Mouse (Mus musculus): ENCODE data around the gene Noa1. TPM values are rescaled to one million over a fixed set of nuclear protein-coding genes. Genes with fewer than 3 reads are reported as not detected.
A peak's percentile ranks its signal among the peaks of the same experiment; 100 is the strongest.

Gene Noa1
- polyA plus RNA-seq, 1 experiment from 2014 or later = 29.1 TPM

DNA sequence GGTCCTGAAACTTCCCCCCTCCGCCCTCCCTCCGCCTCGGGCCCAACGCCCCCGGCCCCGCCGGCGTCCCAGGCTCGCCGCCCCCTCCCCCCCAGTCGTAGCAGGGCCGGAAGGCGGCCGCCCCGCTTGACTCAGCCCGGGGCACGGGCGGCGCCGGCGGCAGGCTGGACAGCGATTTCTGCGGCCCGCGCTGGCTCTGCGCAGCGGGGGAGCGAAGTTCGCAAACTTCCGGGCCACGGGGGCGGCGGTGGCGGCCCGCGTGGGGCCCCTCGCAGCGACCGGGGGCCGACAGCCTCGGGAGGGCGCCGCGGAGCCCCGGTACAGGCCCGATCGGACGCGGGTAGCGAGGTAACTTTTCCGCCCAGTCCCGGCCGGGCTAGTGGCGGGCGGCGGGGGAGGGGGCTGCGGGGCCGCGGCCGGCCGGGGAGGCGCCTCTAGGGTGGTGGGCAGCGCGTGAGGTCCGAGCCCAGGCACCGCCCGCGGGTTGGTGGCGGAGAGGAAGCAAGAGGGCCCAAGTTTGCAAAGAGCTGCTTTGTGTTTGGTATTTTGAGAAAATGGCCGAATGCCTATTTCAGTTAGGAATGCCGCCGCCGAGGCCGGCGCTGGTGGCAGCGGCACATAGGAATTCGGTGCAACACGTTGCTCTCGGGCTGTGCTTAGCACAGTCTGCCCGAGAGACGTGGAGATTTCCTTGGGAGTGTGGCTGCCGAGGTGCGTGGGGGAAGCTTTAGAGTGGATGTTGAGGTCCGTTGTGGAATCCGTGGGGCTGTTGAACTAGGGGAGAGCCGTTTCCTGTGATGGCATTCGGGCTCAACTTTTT lies 43.6 kb downstream of the Noa1 start:
- Histone ChIP-seq H3K4me3 (peak overlapping the region; percentile 95), H3K9me3 (no peaks in the 10 kb centered on the region)
- WGBS = under 1% methylated on average over 79 of the region's 87 CpGs

DNA sequence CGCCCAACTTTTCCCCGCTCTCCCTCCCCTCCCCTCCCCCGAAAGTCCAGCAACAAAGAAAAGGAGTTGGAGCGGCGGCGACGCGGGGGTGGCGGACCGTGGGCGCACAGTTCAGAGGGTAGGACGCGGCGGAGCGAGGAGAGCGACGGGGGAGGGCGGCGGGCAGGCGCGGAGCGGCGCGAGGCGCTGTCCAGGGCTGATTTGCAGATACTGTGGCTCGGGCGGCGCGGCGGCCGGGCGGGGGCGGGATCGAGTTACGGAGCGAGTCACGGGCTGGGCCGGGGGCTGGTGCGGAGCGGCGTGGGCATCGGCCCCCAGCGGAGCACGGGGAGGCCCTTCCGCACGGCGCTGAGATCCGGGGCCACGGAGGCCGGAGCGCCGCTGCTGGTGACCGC lies 44.2 kb downstream of the Noa1 start:
- Histone ChIP-seq H3K36me3 (peaks cover 28% of the 10 kb centered on the region), H3K4me1 (peaks cover 21% of the 10 kb centered on the region), H3K9ac (peak overlapping the region; percentile 96), H3K27me3 (no peaks in the 10 kb centered on the region), H3K9me3 (no peaks in the 10 kb centered on the region), H3K4me3 (peak overlapping the region; percentile 95), H3K4me2 (peak overlapping the region; percentile 63), H3K27ac (peak overlapping the region; percentile 98)
- WGBS = 1% methylated on average over 26 of the region's 53 CpGs
- peak; percentile 89 for ATAC-seq (ENCODE audit: insufficient number of reproducible peaks, insufficient read depth, low FRiP score, low TSS enrichment, low read depth)

More for the DNA sequence above, 43.6 kb downstream of the Noa1 start:
- H3K27ac ChIP-seq = peak overlapping the region; percentile 98
- no peaks in the 10 kb centered on the region for H3K27me3 ChIP-seq
- H3K36me3 ChIP-seq = peaks cover 34% of the 10 kb centered on the region
- peak overlapping the region; percentile 63 for H3K4me2 ChIP-seq
- peaks cover 21% of the 10 kb centered on the region for H3K4me1 ChIP-seq
- H3K9ac ChIP-seq = peak overlapping the region; percentile 96
- peak; percentile 54 for ATAC-seq (ENCODE audit: insufficient number of reproducible peaks, insufficient read depth, low FRiP score, low TSS enrichment, low read depth)

DNA sequence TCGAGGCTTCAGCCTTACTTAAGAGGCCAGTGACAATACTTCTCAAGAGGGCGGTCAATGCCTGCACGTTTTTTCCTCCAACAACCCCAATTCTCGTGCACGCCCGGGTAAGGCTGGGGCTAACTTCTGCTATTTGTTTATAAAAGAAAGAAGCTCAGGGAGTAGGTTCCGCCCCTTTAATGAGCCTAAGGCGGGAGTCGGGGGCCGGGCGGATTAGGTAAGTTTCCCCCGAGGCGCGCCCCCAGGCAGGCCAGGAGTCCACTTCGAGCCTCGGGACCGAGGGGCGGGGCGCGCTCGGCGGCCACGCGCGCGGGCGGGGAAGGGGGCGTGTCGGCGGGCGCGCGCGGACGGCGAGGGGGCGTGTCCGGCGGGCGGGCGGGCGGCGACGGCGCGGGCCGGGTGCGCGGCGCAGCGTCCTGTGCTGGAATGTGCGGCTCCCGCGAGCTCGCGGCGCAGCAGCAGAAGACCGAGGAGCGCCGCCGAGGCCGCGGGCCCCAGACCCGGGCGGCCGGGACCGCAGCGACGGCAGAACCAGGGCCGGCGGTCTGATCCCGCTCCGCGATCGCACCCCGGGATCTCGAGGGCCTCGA lies 44.7 kb downstream of the Noa1 start, which contains the start of gene Rest:
Gene Rest (plus strand): TSS at position 411 of the 590 bp plus-strand sequence.
- no peaks in the 10 kb centered on the region for H3K9me3 ChIP-seq
- H3K9ac ChIP-seq = peak within 1 kb of the TSS; percentile 96
- peaks cover 19% of the 10 kb centered on the region for H3K4me1 ChIP-seq
- H3K4me3 ChIP-seq = peak within 1 kb of the TSS; percentile 95
- H3K36me3 ChIP-seq = peaks cover 23% of the 10 kb centered on the region
- no peaks in the 10 kb centered on the region for H3K27me3 ChIP-seq
- ATAC-seq (ENCODE audit: insufficient number of reproducible peaks, insufficient read depth, low FRiP score, low TSS enrichment, low read depth) = peak; percentile 86
- peak within 1 kb of the TSS; percentile 98 for H3K27ac ChIP-seq
- WGBS = under 1% methylated on average over 52 of the region's 78 CpGs
- H3K4me2 ChIP-seq = peak within 1 kb of the TSS; percentile 63

DNA sequence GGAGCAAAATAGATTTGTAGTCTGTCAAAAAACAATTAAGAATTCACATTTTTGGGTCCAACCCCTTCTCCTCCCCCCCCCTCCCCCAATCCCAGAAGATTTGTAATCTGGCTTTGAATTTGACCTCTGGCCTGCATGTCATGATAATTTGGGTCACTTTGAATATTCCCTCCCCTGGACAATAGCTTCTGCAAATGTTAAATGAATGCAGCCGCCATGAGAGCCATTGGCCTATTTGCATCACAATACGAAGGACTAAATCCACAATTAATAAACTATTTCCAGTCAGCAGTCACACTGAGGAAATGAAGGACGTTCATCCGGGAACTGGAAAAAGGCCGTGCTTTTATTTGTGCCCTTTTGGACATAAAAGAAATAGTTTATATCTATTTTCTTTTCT lies 47.8 kb downstream of the Noa1 start:
- no peak overlapping the region for H3K27ac ChIP-seq
- H3K9me3 ChIP-seq = no peaks in the 10 kb centered on the region
- H3K9ac ChIP-seq = no peak overlapping the region
- H3K4me2 ChIP-seq = no peak overlapping the region
- H3K4me1 ChIP-seq = no peaks in the 10 kb centered on the region; the same call in 1 of the 2 replicates
- no peaks in the 10 kb centered on the region for H3K27me3 ChIP-seq
- 80% methylated on average over 5 of the region's 5 CpGs for WGBS
- no peak for ATAC-seq (ENCODE audit: insufficient number of reproducible peaks, insufficient read depth, low FRiP score, low TSS enrichment, low read depth)
- H3K4me3 ChIP-seq = no peak overlapping the region
- H3K36me3 ChIP-seq = no peaks in the 10 kb centered on the region

- H3K36me3 ChIP-seq = no peaks in the 10 kb centered on the region
- no peak overlapping the region for H3K27ac ChIP-seq
- H3K9ac ChIP-seq = no peak overlapping the region
- H3K9me3 ChIP-seq = no peaks in the 10 kb centered on the region
- no peaks in the 10 kb centered on the region; the same call in 1 of the 2 replicates for H3K4me1 ChIP-seq
- H3K4me2 ChIP-seq = no peak overlapping the region
- no peaks in the 10 kb centered on the region for H3K27me3 ChIP-seq
- 83% methylated on average over 4 of the region's 4 CpGs for WGBS
- ATAC-seq (ENCODE audit: insufficient number of reproducible peaks, insufficient read depth, low FRiP score, low TSS enrichment, low read depth) = no peak
- no peak overlapping the region for H3K4me3 ChIP-seq
These were observed 48.7 kb downstream of the Noa1 start for GRCm38 (mm10) chr5:77261137-77261536.

GRCm38 (mm10) chr5:77260141-77260540 lies 49.7 kb downstream of the Noa1 start:
- WGBS = 42% methylated on average over 6 of the region's 6 CpGs
- H3K27ac ChIP-seq = no peak overlapping the region
- H3K36me3 ChIP-seq = no peaks in the 10 kb centered on the region
- H3K4me2 ChIP-seq = no peak overlapping the region
- no peak for ATAC-seq (ENCODE audit: insufficient number of reproducible peaks, insufficient read depth, low FRiP score, low TSS enrichment, low read depth)
- no peaks in the 10 kb centered on the region for H3K9me3 ChIP-seq
- H3K9ac ChIP-seq = no peak overlapping the region
- no peaks in the 10 kb centered on the region; the same call in 1 of the 2 replicates for H3K4me1 ChIP-seq
- no peak overlapping the region for H3K4me3 ChIP-seq
- no peaks in the 10 kb centered on the region for H3K27me3 ChIP-seq

GRCm38 (mm10) chr5:77259315-77259714 lies 50.6 kb downstream of the Noa1 start:
- Histone ChIP-seq H3K27me3 (no peaks in the 10 kb centered on the region), H3K4me1 (no peaks in the 10 kb centered on the region), H3K9ac (no peak overlapping the region), H3K36me3 (no peaks in the 10 kb centered on the region), H3K4me3 (no peak overlapping the region), H3K4me2 (no peak overlapping the region), H3K9me3 (no peaks in the 10 kb centered on the region), H3K27ac (no peak overlapping the region)
- ATAC-seq (ENCODE audit: insufficient number of reproducible peaks, insufficient read depth, low FRiP score, low TSS enrichment, low read depth) = no peak

DNA sequence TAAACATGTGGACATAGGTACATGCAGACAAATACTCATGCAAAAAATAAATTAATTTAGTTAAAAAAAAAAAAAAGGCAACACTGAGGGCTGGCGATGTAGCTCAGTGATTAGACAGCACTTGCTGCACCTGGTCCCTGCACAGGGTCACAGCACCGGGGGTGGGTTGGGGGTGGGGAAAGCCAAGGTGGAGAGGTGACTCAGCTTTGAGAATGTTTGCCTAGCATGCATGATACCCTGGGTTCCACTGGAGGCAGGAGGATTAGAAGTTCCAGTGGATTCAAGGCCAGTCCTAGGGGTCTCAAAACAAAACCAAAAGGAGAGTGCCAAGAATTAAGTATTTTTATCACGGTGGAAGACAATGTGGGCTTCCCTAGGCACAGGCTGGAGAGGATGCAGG lies 52.3 kb downstream of the Noa1 start:
- Histone ChIP-seq H3K9me3 (no peaks in the 10 kb centered on the region), H3K9ac (no peak overlapping the region), H3K36me3 (no peaks in the 10 kb centered on the region), H3K4me3 (no peak overlapping the region), H3K4me2 (no peak overlapping the region), H3K27ac (no peak overlapping the region), H3K4me1 (no peaks in the 10 kb centered on the region), H3K27me3 (no peaks in the 10 kb centered on the region)
- ATAC-seq (ENCODE audit: insufficient number of reproducible peaks, insufficient read depth, low FRiP score, low TSS enrichment, low read depth) = no peak
- WGBS = 74% methylated on average over 3 of the region's 3 CpGs

DNA sequence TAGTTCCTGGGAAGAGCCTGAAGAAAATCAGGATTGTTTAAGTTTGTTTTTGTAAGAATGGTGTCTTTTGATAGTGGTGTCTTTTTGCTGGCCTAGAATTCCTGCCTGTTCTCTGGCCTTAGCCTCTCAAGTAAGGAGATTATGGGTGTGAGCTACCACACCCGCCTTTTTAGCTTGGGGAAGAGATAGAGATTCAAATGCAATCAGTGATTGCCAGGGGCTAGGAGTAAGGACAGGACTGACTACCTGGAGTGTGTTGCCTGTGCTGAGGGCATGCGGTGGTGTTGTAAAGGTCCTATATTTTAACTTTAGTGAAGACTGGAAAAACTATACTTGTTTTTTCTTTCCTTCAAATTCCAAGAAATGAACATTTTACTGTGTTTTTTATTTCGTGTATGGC lies 55.5 kb downstream of the Noa1 start:
- Histone ChIP-seq H3K9ac (no peak overlapping the region), H3K4me3 (no peak overlapping the region), H3K27ac (no peak overlapping the region), H3K9me3 (no peaks in the 10 kb centered on the region), H3K4me2 (no peak overlapping the region), H3K27me3 (no peaks in the 10 kb centered on the region), H3K4me1 (no peaks in the 10 kb centered on the region), H3K36me3 (no peaks in the 10 kb centered on the region)
- no peak for ATAC-seq (ENCODE audit: insufficient number of reproducible peaks, insufficient read depth, low FRiP score, low TSS enrichment, low read depth)
- 60% methylated on average over 3 of the region's 3 CpGs for WGBS

DNA sequence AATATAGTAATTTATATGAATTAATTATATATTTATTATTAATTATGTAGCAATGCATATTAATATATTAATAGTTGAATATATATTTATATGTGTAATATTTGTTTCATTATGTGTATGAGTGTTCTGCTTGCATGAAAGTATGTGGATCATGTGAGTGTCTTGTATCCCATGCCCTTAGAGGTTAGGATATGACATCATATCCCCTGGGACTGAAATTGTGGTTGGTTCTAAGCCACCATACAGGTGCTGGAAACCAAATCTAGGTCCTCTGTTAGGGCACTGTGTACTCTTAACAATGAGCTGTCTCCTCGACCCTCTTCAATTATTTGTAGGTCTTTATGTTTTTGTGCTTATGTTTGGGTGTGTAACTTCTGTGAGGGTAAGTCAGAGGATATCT lies 56.7 kb downstream of the Noa1 start:
- Histone ChIP-seq H3K4me3 (no peak overlapping the region), H3K9ac (no peak overlapping the region), H3K36me3 (no peaks in the 10 kb centered on the region), H3K4me1 (no peaks in the 10 kb centered on the region), H3K27me3 (no peaks in the 10 kb centered on the region), H3K9me3 (no peaks in the 10 kb centered on the region), H3K4me2 (no peak overlapping the region), H3K27ac (no peak overlapping the region)
- no peak for ATAC-seq (ENCODE audit: insufficient number of reproducible peaks, insufficient read depth, low FRiP score, low TSS enrichment, low read depth)
- WGBS = 72% methylated on average over 1 of the region's 1 CpGs

DNA sequence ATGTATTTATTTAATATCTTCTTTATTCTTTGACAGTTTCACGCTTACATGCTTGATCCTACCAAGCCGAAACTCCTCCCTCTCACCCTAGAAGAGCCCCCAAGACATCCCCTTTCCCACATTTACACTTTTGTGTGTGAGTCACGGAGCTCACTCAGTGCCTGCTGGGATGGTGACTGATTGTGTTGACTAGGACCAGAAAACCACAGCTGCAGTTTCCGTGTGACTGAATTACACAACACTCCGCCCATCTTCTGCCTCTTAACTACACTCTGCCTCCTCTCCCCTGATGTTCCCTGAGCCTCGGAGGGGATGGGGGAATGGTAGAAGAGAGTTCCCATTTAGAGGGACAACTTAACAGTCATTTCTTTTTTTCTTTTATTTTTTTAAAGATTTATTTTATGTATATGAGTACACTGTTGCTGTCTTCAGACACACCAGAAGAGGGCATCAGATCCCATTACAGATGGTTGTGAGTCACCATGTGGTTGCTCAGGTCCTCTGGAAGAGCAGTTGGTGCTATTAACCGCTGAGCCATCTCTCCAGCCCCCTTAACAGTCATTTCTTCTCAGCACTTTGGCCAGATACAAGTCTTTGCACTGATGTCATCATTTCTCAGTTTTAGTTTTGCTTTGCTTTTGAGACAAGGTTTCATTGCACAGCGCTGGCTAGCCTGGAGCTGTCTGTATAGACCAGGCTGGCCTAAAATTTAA lies 57.6 kb downstream of the Noa1 start:
- ATAC-seq (ENCODE audit: insufficient number of reproducible peaks, insufficient read depth, low FRiP score, low TSS enrichment, low read depth) = no peak
- H3K9ac ChIP-seq = no peak overlapping the region

More for the DNA sequence above, 57.6 kb downstream of the Noa1 start:
- WGBS = 62% methylated on average over 8 of the region's 8 CpGs
- Histone ChIP-seq H3K36me3 (no peaks in the 10 kb centered on the region), H3K27ac (no peak overlapping the region), H3K27me3 (no peaks in the 10 kb centered on the region), H3K4me1 (no peaks in the 10 kb centered on the region), H3K4me2 (peak overlapping the region; percentile 7; the same call in 1 of the 2 replicates), H3K9me3 (no peaks in the 10 kb centered on the region), H3K4me3 (no peak overlapping the region)

All from embryonic facial prominence, embryonic 13.5 days (tissue).